Mouse (Mus musculus): ENCODE measurements at regions not wholly inside any gene's neighbourhood (a gene's known extent, or its start where the extent isn't known, plus 50 kb on each side); places are given as distances from the start of the nearest gene placed in this dataset.

DNA sequence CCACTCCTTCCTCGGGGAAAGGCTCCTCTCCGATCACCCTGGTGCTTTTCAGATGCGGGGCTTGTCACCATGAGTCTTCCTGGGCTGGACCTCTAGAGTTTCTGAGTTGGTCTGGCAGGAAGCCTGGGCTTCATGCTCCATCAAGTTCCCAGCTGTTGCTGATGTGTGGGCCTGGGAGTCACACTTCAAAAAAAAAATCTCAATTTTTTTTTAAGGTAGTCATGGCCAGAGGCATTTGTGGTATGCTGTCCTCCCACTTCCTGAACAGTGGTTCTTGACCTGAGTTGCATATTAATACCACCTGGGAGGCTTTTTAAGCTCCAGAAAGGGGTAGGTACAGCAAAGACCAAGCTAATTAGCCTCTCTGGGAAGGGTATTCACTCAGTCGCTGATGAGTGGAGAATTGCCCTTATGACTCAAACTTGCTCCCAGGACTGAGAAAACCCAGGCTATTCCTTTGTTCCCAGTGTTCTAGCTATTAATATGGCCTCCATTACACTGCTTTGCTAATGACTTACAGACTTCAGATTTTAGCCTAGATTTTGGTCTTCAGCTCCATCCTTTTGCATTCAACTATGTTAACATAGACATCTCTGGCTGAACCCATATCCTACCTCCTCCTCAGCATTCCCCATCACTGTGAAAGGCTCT is 52.1 kb upstream of the St8sia2 start:
- 64% methylated on average over 4 of the region's 4 CpGs for WGBS (ENCODE audit: insufficient replicate concordance)
- Histone ChIP-seq H3K27ac (ENCODE audit: low read depth) (no peak overlapping the region), H3K27me3 (ENCODE audit: insufficient read depth, low read length) (no peaks in the 10 kb centered on the region), H3K36me3 (replicated peaks; ENCODE audit: insufficient read depth, low read length) (no peaks in the 10 kb centered on the region), H3K4me1 (ENCODE audit: insufficient read depth) (no peaks in the 10 kb centered on the region), H3K4me2 (ENCODE audit: low read depth, low read length) (no peak overlapping the region), H3K4me3 (ENCODE audit: low read depth, low read length) (no peak overlapping the region), H3K9ac (replicated peaks) (no peak overlapping the region), H3K9me3 (ENCODE audit: low read length) (no peaks in the 10 kb centered on the region)
- TF ChIP-seq CTCF (IDR thresholded peaks at IDR 0.05; ENCODE audit: low read depth) (no peak), EP300 (IDR thresholded peaks at IDR 0.05; ENCODE audit: low read depth) (no peak)
- DNase-seq (no peak), ATAC-seq (no peak)
